Mouse (Mus musculus) limb, embryonic 14.5 days (tissue): ENCODE data around the gene Cpne2. TPM values are rescaled to one million over a fixed set of nuclear protein-coding genes. Genes with fewer than 3 reads are reported as not detected.

Experiments used
- ATAC-seq: fragments of 200-750 bp; cut with Nextera tagmentation; 2 replicates; pipeline ENCODE4 v1.8.0; 2017; ENCODE audit warnings: low read depth, moderate number of reproducible peaks, moderate TSS enrichment; ENCODE audit not compliant: low FRiP score
- DNase-seq: peaks from one replicate; pipeline ENCODE4 v3.0.0-alpha.2; 2015; ENCODE audit warnings: low spot score
- H3K27ac ChIP-seq: fragments of 300-500 bp; sonication (generic); replicated peaks from 2 replicates; pipeline ENCODE4 v1.5.1; 2014; ENCODE audit warnings: low read depth, mild to moderate bottlenecking, low read length, moderate library complexity, mixed read lengths
- H3K27me3 ChIP-seq: fragments of 300-500 bp; sonication (generic); 2 replicates; pipeline ENCODE4 v1.6.1; 2014; ENCODE audit warnings: low read length, mixed read lengths; ENCODE audit not compliant: control insufficient read depth, insufficient read depth
- H3K36me3 ChIP-seq: fragments of 300-500 bp; sonication (generic); 2 replicates; pipeline ENCODE4 v1.6.1; 2014; ENCODE audit warnings: mild to moderate bottlenecking, low read length, moderate library complexity, mixed read lengths; ENCODE audit not compliant: control insufficient read depth, insufficient read depth
- H3K4me1 ChIP-seq: fragments of 300-500 bp; sonication (generic); 2 replicates; pipeline ENCODE4 v1.6.1; 2014; ENCODE audit warnings: antibody characterized with exemption, low read length, mixed read lengths; ENCODE audit not compliant: control insufficient read depth, insufficient read depth
- H3K4me2 ChIP-seq: fragments of 300-500 bp; sonication (generic); replicated peaks from 2 replicates; pipeline ENCODE4 v1.6.1; 2014; ENCODE audit warnings: low read depth, mild to moderate bottlenecking, low read length, moderate library complexity; ENCODE audit not compliant: severe bottlenecking
- H3K4me3 ChIP-seq: fragments of 300-500 bp; sonication (generic); replicated peaks from 2 replicates; pipeline ENCODE4 v1.5.1; 2014; ENCODE audit warnings: low read length
- H3K9ac ChIP-seq: fragments of 300-500 bp; sonication (generic); 2 replicates; pipeline ENCODE4 v1.6.1; 2014; ENCODE audit warnings: mild to moderate bottlenecking, low read depth, low read length, moderate library complexity; ENCODE audit not compliant: severe bottlenecking
- H3K9me3 ChIP-seq: fragments of 300-500 bp; sonication (generic); 2 replicates; pipeline ENCODE4 v1.6.1; 2016; ENCODE audit warnings: low read length; ENCODE audit not compliant: control insufficient read depth
- POLR2A ChIP-seq: fragments of 200-500 bp; IDR thresholded peaks from 2 replicates; pipeline ENCODE4 v1.8.0; 2012; ENCODE audit warnings: inconsistent platforms, mild to moderate bottlenecking, moderate library complexity, borderline replicate concordance; ENCODE audit not compliant: insufficient read depth, insufficient read length; ENCODE audit errors: extremely low read depth
- WGBS: fragments of 180-500 bp; shearing (Covaris S2); extraction: QIAGEN DNeasy Blood & Tissue Kit; methylation state at CpG from one replicate; pipeline ENCODE4 v1.1.7; 2014; 5-methylcytosine and 5-hydroxymethylcytosine counted together
- polyA plus RNA-seq, 2 experiments: library from polyadenylated mRNA; depleted of rRNA in 1 of 2; stranded (reverse) in 1 of 2; unstranded in 1 of 2; fragments of >200 nt; fragmentation: Nextera tagmentation in 1 of 2; extraction: Ambion mirVana in 1 of 2; gene quantifications; 2 replicates each; pipeline versions ENCODE4 v1.2.1 to v1.2.3; 2012 to 2014

Gene Cpne2
- polyA plus RNA-seq, 2 experiments: 12.1 to 24.7 TPM

GRCm38 (mm10) chr8:94567159-94567849 is 34.5 kb downstream of the Cpne2 start:
- Histone ChIP-seq H3K4me2 (no peak overlapping the region), H3K9ac (no peak overlapping the region), H3K27me3 (no peaks in the 10 kb centered on the region), H3K4me3 (no peak overlapping the region), H3K27ac (no peak overlapping the region), H3K9me3 (no peaks in the 10 kb centered on the region), H3K36me3 (no peaks in the 10 kb centered on the region), H3K4me1 (0 out of 2 replicates have a peak, but pooled peaks cover 4% of the 10 kb centered on the region)
- no peak; the same call in 1 of the 2 replicates for ATAC-seq
- 74% methylated on average over 8 of the region's 8 CpGs for WGBS
- TF ChIP-seq POLR2A: no peak
- no peak for DNase-seq

DNA sequence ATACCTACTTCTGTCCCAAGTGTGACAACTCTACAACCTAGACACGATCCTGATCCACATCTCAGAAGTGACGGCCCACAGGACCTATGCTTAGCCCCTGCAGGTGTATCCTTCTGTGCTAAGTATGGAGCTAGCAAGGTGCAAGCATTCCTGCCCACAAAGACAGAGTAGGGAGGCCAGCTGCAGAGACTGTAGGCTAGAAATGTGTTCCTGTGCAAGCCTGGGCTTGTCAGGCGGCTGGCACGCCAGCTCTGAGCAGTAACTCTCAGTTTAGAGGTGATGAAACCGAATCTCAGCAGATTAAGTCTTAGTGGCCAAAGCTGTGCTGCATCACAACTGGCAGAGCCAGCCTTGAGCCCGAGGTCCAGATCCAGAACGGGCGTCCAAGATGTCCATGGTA is 35.3 kb downstream of the Cpne2 start:
- Histone ChIP-seq H3K36me3 (0 out of 2 replicates have a peak, but pooled peaks cover 4% of the 10 kb centered on the region), H3K4me2 (no peak overlapping the region), H3K9me3 (no peaks in the 10 kb centered on the region), H3K27me3 (no peaks in the 10 kb centered on the region), H3K4me1 (0 out of 2 replicates have a peak, but pooled peaks cover 4% of the 10 kb centered on the region), H3K9ac (no peak overlapping the region), H3K4me3 (no peak overlapping the region), H3K27ac (no peak overlapping the region)
- ATAC-seq (no peak), DNase-seq (no peak)
- 82% methylated on average over 8 of the region's 8 CpGs for WGBS
- TF ChIP-seq POLR2A: no peak

- peaks cover 17% of the 10 kb centered on the region for H3K36me3 ChIP-seq
- TF ChIP-seq POLR2A: no peak
- WGBS: 58% methylated on average over 1 of the region's 1 CpGs
These were observed 36.6 kb downstream of the Cpne2 start for GRCm38 (mm10) chr8:94569419-94569818.

DNA sequence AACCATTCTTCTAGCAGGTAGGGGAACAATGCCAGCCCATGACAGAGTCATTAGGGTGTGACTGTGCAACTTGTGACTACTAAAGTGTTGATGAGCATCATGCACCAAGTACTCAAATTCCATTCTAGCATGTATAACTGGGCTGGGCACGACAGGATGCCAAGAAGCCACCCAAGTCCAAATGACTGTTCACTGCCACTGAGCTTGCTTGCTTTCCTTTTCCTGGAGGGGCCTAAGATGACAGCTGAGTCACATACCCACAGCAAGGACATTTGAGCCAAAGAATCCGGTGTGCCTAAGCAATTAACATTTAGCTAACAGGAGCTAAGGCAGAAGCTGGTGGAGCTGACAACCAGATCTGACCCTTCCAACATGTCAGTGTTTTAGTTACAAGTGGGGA is 39.1 kb downstream of the Cpne2 start:
- H3K27me3 ChIP-seq: no peaks in the 10 kb centered on the region
- TF ChIP-seq POLR2A: no peak

More at GRCm38 (mm10) chr8:94569419-94569818, 36.6 kb downstream of the Cpne2 start:
- DNase-seq: no peak
- no peak for ATAC-seq
- Histone ChIP-seq H3K4me3 (no peak overlapping the region), H3K27me3 (no peaks in the 10 kb centered on the region), H3K4me2 (no peak overlapping the region), H3K9ac (no peak overlapping the region), H3K9me3 (no peaks in the 10 kb centered on the region), H3K4me1 (0 out of 2 replicates have a peak, but pooled peaks cover 4% of the 10 kb centered on the region), H3K27ac (no peak overlapping the region)

DNA sequence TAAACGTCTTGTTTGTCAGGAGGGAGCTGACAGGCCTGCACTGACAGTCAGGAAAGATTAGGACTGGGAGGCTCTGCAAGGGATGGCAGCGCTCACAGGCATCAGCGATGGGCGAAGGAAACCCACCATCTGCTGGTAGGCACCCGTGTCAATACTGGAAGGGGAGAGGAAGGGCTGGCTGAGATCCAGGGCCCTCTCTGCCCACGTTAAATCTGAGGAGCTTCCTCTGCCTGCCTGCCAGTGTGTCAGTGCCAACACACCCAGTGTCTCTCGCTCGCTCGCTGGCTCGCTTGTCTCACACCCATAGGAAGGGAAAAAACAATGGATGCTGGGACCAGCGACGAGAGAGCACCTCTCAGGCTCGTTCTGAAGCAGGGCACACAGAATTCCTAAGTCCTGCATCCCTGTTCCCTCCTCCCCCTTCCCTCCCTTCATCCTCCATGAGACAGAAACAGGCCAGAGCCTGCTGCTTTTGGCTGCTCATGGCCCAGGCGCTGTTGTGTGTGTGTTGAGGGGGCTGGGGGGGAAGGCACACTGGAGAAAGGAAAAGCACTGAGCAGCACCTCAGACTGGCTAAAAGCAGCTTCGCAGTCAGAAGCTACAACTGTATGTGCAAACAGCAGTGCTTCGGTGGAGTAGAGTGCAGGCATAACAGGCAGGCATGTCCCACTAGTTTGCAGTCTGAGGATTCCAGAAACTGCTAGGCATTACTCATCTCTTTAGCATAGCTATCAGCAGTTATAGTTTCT is 41.5 kb downstream of the Cpne2 start:
- Histone ChIP-seq H3K27me3 (no peaks in the 10 kb centered on the region), H3K4me3 (no peak overlapping the region), H3K4me2 (no peak overlapping the region), H3K4me1 (no peaks in the 10 kb centered on the region), H3K36me3 (peaks cover 66% of the 10 kb centered on the region), H3K9me3 (no peaks in the 10 kb centered on the region), H3K9ac (no peak overlapping the region), H3K27ac (no peak overlapping the region)
- no peak for ATAC-seq
- no peak for TF ChIP-seq POLR2A
- DNase-seq: no peak
- WGBS: 90% methylated on average over 16 of the region's 16 CpGs

More for the DNA sequence above, 39.1 kb downstream of the Cpne2 start:
- Histone ChIP-seq H3K9me3 (no peaks in the 10 kb centered on the region), H3K4me3 (no peak overlapping the region), H3K9ac (no peak overlapping the region), H3K36me3 (peaks cover 42% of the 10 kb centered on the region), H3K27ac (no peak overlapping the region), H3K4me2 (no peak overlapping the region), H3K4me1 (0 out of 2 replicates have a peak, but pooled peaks cover 4% of the 10 kb centered on the region)
- 77% methylated on average over 2 of the region's 2 CpGs for WGBS
- ATAC-seq (no peak), DNase-seq (no peak)
